Mouse (Mus musculus) lung, postnatal 0 days (tissue): Measurements from ENCODE around the gene Mrgpre.

Experiments
- CTCF ChIP-seq: IDR thresholded peaks from 2 replicates; pipeline ENCODE4 v1.5.1; 2016; ENCODE audit warnings: antibody characterized with exemption, mild to moderate bottlenecking
- EP300 ChIP-seq: IDR thresholded peaks from 2 replicates; pipeline ENCODE4 v1.6.1; 2016; ENCODE audit warnings: antibody characterized with exemption, mild to moderate bottlenecking, control low read depth

GRCm38 (mm10) chr7:143752056-143752455 lies 32.2 kb downstream of the Mrgpre start:
- TF ChIP-seq CTCF: no peak
- TF ChIP-seq EP300: no peak
